Mouse (Mus musculus) heart, adult 2 months (tissue): ENCODE data around the gene Zg16.

Experiments
- CTCF ChIP-seq: fragments of 200-600 bp; IDR thresholded peaks from 2 replicates; pipeline ENCODE4 v1.8.1; 2022; ENCODE audit warnings: antibody characterized with exemption, mild to moderate bottlenecking, moderate library complexity
- EP300 ChIP-seq: fragments of 200-500 bp; IDR thresholded peaks from 2 replicates; pipeline ENCODE4 v1.6.1; 2011; ENCODE audit warnings: low read depth, low read length, control low read depth; ENCODE audit not compliant: insufficient read depth
- POLR2A ChIP-seq: fragments of 200-500 bp; IDR thresholded peaks from 2 replicates; pipeline ENCODE4 v1.6.1; 2011; ENCODE audit warnings: mild to moderate bottlenecking, low read depth, low read length, control low read depth; ENCODE audit not compliant: insufficient read depth

DNA sequence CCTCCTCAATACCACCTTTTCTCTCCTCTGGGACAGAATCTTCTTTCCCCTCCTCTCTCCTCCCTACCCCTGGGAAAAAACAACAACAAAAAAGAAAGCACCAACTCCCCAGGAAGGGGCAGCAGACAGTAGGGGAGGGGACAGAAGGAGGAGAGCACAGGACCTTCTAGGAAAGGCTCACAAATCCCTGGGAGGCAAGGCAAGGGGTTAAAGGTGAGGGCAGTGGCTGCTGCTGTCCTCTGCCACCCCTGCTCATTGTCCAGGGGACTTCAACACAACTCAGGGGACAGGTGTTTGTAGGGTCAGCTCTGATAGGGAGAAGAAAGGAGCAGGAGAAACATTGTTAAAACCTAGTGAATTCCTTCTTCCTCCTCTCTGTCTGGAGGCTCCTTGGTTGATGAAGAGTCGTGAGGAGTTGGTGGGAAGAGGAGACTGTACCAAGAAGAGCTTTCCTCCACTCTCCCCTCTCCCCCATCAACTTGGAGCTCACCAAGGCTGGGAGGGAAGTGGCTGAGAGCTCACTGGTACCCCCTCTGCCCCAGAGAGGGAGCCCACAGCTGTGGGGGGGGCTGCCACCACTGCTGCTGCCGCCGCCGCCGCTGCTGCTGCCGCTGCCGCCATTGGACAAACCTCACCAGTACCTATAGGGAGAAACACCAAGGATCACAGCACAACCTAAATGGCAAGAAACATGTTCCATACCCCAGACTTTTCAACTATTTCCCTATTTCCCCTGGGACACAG, 64.4 kb downstream of the Zg16 start:
- TF ChIP-seq POLR2A (no peak), CTCF (no peak), EP300 (no peak)
